Mouse (Mus musculus) kidney, postnatal 25 days (tissue): Measurements from ENCODE around the gene Dohh.

Experiments used
- DNase-seq, 2 experiments: peaks; one replicate each; pipeline ENCODE4 v3.0.0; 2021; ENCODE audit warnings: mixed read lengths in 2 of 2

The Dohh gene

GRCm38 (mm10) chr10:81405588-81406201 is 21.5 kb downstream of the Dohh start:
- DNase-seq = peak; percentile 76 to 78

GRCm38 (mm10) chr10:81406504-81407440 is 22.5 kb downstream of the Dohh start:
- DNase-seq = peak in 1 of 2 experiments; percentile 46

GRCm38 (mm10) chr10:81407539-81408423 is 23.6 kb downstream of the Dohh start:
- peak; percentile 86 to 95 for DNase-seq

- DNase-seq = peak in 1 of 2 experiments; percentile 65
Measured at GRCm38 (mm10) chr10:81408424-81408729, 24.1 kb downstream of the Dohh start.

GRCm38 (mm10) chr10:81408871-81409291 is 24.7 kb downstream of the Dohh start:
- peak; percentile 96 for DNase-seq

- DNase-seq = no peak
Measured at GRCm38 (mm10) chr10:81409330-81409729, 25.1 kb downstream of the Dohh start.

GRCm38 (mm10) chr10:81410350-81410749 is 26.1 kb downstream of the Dohh start:
- DNase-seq = peak; percentile 50 to 83

GRCm38 (mm10) chr10:81410981-81411380 is 26.8 kb downstream of the Dohh start:
- peak; percentile 61 to 83 for DNase-seq

GRCm38 (mm10) chr10:81411471-81412400 is 27.5 kb downstream of the Dohh start:
- DNase-seq = peak; percentile 87 to 95

GRCm38 (mm10) chr10:81412586-81413309 is 28.5 kb downstream of the Dohh start:
- no peak for DNase-seq

- DNase-seq = peak; percentile 93 to 97
Measured at GRCm38 (mm10) chr10:81413310-81414261, 29.4 kb downstream of the Dohh start.

GRCm38 (mm10) chr10:81414682-81415081 is 30.5 kb downstream of the Dohh start:
- peak; percentile 75 to 92 for DNase-seq

- no peak for DNase-seq
Measured at GRCm38 (mm10) chr10:81415146-81415545, 30.9 kb downstream of the Dohh start.

GRCm38 (mm10) chr10:81415549-81416310 is 31.5 kb downstream of the Dohh start:
- peak in 1 of 2 experiments; percentile 79 for DNase-seq

- peak; percentile 85 to 96 for DNase-seq
Measured at GRCm38 (mm10) chr10:81416581-81417226, 32.5 kb downstream of the Dohh start.

- peak in 1 of 2 experiments; percentile 44 for DNase-seq
Measured at GRCm38 (mm10) chr10:81417227-81418215, 33.3 kb downstream of the Dohh start.
